Comparison of ENCODE assay signal across 23 mouse cellular contexts in the genomic region with DNA sequence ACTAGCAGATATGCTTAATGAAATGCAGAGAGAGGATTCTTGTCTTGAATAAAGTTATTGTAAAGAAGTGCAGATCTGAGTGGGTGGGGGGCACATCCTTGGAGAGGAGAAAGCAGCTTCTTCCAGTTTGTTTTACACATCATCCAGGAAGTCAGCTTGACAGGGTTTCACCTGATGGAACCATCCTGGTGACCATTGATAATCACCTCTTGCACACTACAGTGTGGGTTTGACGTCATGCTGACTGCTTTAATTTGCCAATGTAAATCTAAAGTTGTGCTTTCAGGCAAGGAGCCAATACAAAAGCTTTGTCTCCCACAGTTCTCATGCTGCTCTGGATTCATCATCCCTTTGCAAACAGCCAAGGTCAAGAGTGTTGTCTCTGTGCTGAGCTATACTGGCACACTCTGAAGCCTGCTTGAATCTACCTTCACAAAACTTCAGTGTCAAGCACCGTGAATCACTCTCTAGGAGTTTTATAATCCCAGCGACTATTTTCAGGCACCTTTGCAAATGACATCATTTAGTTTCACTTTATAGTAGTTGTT.
A peak's percentile ranks its signal among the peaks of the same experiment; 100 is the strongest.
DNase-seq lines count a peak whose midpoint lies in the region; ATAC-seq and TF ChIP-seq lines count a peak whose summit lies in the region.
"Had no signal": no experiment of that assay in that cellular context is flagged by ENCODE, and none has a peak within 500 bp of the region (broad histone marks: within the 10 kb centered on the region; RNA-seq: fewer than 3 reads in every experiment).

No protein-coding gene starts in this region.

- intact Hi-C loops in heart, postnatal 25 days (cut with DNase I), result no loop called here

- TF ChIP-seq CTCF in heart, postnatal 0 days (IDR thresholded peaks at IDR 0.05; ENCODE audit: low read depth), result no peak

- no peak overlapping the region for H3K27ac ChIP-seq in forebrain, embryonic 14.5 days (ENCODE audit: low read depth, low read length)
- H3K27ac ChIP-seq in forebrain, embryonic 12.5 days, result no peak overlapping the region
- H3K27ac ChIP-seq in heart, embryonic 14.5 days (replicated peaks in 1 of 2; ENCODE audit: control insufficient read depth in 1 of 2, insufficient read depth in 1 of 2, low read depth in 2 of 2, low read length in 2 of 2), result no peak overlapping the region
- no peak overlapping the region for H3K27ac ChIP-seq in heart, postnatal 0 days (ENCODE audit: low read depth)
- no peak overlapping the region for H3K27ac ChIP-seq in heart, embryonic 11.5 days (ENCODE audit: low read depth, low read length)
- H3K27ac ChIP-seq in neural tube, embryonic 14.5 days (ENCODE audit: low read depth, low read length), result no peak overlapping the region
- H3K27ac ChIP-seq: forebrain, embryonic 10.5 days; forebrain, embryonic 15.5 days; heart, embryonic 10.5 days; hindbrain, embryonic 10.5 days; hindbrain, embryonic 14.5 days had no signal

- 61% methylated on average over 3 of the region's 3 CpGs for WGBS in forebrain, embryonic 14.5 days
- WGBS in forebrain, embryonic 12.5 days, result 58% methylated on average over 3 of the region's 3 CpGs
- WGBS in heart, embryonic 14.5 days, result 45% methylated on average over 3 of the region's 3 CpGs
- WGBS in heart, postnatal 0 days, result 43% methylated on average over 3 of the region's 3 CpGs
- 64% methylated on average over 3 of the region's 3 CpGs for WGBS in heart, embryonic 11.5 days (ENCODE audit: insufficient replicate concordance)
- WGBS in neural tube, embryonic 14.5 days, result 61% methylated on average over 3 of the region's 3 CpGs

- H3K4me1 ChIP-seq in forebrain, embryonic 14.5 days (ENCODE audit: control insufficient read depth, insufficient read depth, low read length), result no peaks in the 10 kb centered on the region
- no peaks in the 10 kb centered on the region for H3K4me1 ChIP-seq in forebrain, embryonic 12.5 days
- no peaks in the 10 kb centered on the region for H3K4me1 ChIP-seq in heart, embryonic 14.5 days (ENCODE audit: control insufficient read depth in 2 of 2, insufficient read depth in 2 of 2, low read length in 2 of 2)
- no peaks in the 10 kb centered on the region for H3K4me1 ChIP-seq in heart, postnatal 0 days (ENCODE audit: control insufficient read depth, insufficient read depth)
- no peaks in the 10 kb centered on the region for H3K4me1 ChIP-seq in heart, embryonic 11.5 days (ENCODE audit: control insufficient read depth, insufficient read depth, low read length)
- no peaks in the 10 kb centered on the region for H3K4me1 ChIP-seq in neural tube, embryonic 14.5 days (ENCODE audit: control insufficient read depth, insufficient read depth, low read length)
- H3K4me1 ChIP-seq: forebrain, embryonic 10.5 days; forebrain, embryonic 15.5 days; heart, embryonic 10.5 days; hindbrain, embryonic 10.5 days had no signal

- no peak overlapping the region for H3K9ac ChIP-seq in forebrain, embryonic 14.5 days (ENCODE audit: low read length)
- H3K9ac ChIP-seq in forebrain, embryonic 12.5 days, result no peak overlapping the region
- H3K9ac ChIP-seq in heart, embryonic 14.5 days (ENCODE audit: low read length), result no peak overlapping the region
- H3K9ac ChIP-seq in heart, postnatal 0 days (replicated peaks; ENCODE audit: low read depth, low read length), result no peak overlapping the region
- H3K9ac ChIP-seq in heart, embryonic 11.5 days (ENCODE audit: low read depth, low read length), result no peak overlapping the region
- H3K9ac ChIP-seq in neural tube, embryonic 14.5 days (replicated peaks; ENCODE audit: low read depth, low read length), result no peak overlapping the region
- H3K9ac ChIP-seq: forebrain, embryonic 15.5 days; hindbrain, embryonic 14.5 days had no signal

- no peaks in the 10 kb centered on the region for H3K36me3 ChIP-seq in forebrain, embryonic 14.5 days (ENCODE audit: control insufficient read depth, insufficient read depth, low read length)
- no peaks in the 10 kb centered on the region for H3K36me3 ChIP-seq in forebrain, embryonic 12.5 days (replicated peaks)
- H3K36me3 ChIP-seq in heart, embryonic 14.5 days (ENCODE audit: control insufficient read depth, insufficient read depth, low read length), result no peaks in the 10 kb centered on the region
- H3K36me3 ChIP-seq in heart, postnatal 0 days (replicated peaks; ENCODE audit: control insufficient read depth, insufficient read depth, low read length), result no peaks in the 10 kb centered on the region
- H3K36me3 ChIP-seq in heart, embryonic 11.5 days (ENCODE audit: control insufficient read depth, insufficient read depth, low read length), result no peaks in the 10 kb centered on the region
- H3K36me3 ChIP-seq in neural tube, embryonic 14.5 days (ENCODE audit: control insufficient read depth, insufficient read depth, low read length), result no peaks in the 10 kb centered on the region
- H3K36me3 ChIP-seq: forebrain, embryonic 10.5 days; forebrain, embryonic 15.5 days; heart, embryonic 10.5 days; hindbrain, embryonic 10.5 days had no signal

- no peak for ATAC-seq in forebrain, embryonic 14.5 days
- ATAC-seq in forebrain, embryonic 12.5 days (ENCODE audit: low FRiP score), result no peak
- ATAC-seq in heart, embryonic 14.5 days (ENCODE audit: insufficient number of reproducible peaks, insufficient read depth, low FRiP score, low read depth), result peak; percentile 71
- ATAC-seq in heart, postnatal 0 days (ENCODE audit: insufficient read depth, low read depth), result peak; percentile 30; the same call in 1 of the 2 replicates
- no peak for ATAC-seq in heart, embryonic 11.5 days (replicated peaks; ENCODE audit: insufficient number of reproducible peaks, low FRiP score, low TSS enrichment)
- peak; percentile 24; the same call in 1 of the 2 replicates for ATAC-seq in neural tube, embryonic 14.5 days (ENCODE audit: low read depth)
- ATAC-seq: activated CD4-positive, CD25-positive, alpha-beta regulatory T cell, adult 4 months; forebrain, embryonic 15.5 days; intestine, postnatal 0 days had no signal

- no peaks in the 10 kb centered on the region for H3K27me3 ChIP-seq in forebrain, embryonic 14.5 days (replicated peaks; ENCODE audit: control insufficient read depth, insufficient read depth, low read length)
- H3K27me3 ChIP-seq in forebrain, embryonic 12.5 days, result no peaks in the 10 kb centered on the region
- no peaks in the 10 kb centered on the region for H3K27me3 ChIP-seq in heart, embryonic 14.5 days (ENCODE audit: control insufficient read depth, insufficient read depth, low read length)
- H3K27me3 ChIP-seq in heart, postnatal 0 days (ENCODE audit: control insufficient read depth, insufficient read depth, low read length), result no peaks in the 10 kb centered on the region
- no peaks in the 10 kb centered on the region for H3K27me3 ChIP-seq in heart, embryonic 11.5 days (ENCODE audit: control insufficient read depth, insufficient read depth, low read length)
- H3K27me3 ChIP-seq in neural tube, embryonic 14.5 days (ENCODE audit: control insufficient read depth, insufficient read depth, low read length), result no peaks in the 10 kb centered on the region
- H3K27me3 ChIP-seq: forebrain, embryonic 15.5 days had no signal

- H3K4me3 ChIP-seq in forebrain, embryonic 14.5 days (ENCODE audit: low read depth, low read length), result no peak overlapping the region
- H3K4me3 ChIP-seq in forebrain, embryonic 12.5 days (replicated peaks), result no peak overlapping the region
- H3K4me3 ChIP-seq in heart, embryonic 14.5 days (ENCODE audit: control insufficient read depth in 1 of 2, insufficient read depth in 1 of 2, low read depth in 1 of 2, low read length in 2 of 2), result no peak overlapping the region
- H3K4me3 ChIP-seq in heart, postnatal 0 days (ENCODE audit: low read depth, low read length), result no peak overlapping the region
- H3K4me3 ChIP-seq in heart, embryonic 11.5 days (ENCODE audit: low read depth, low read length), result no peak overlapping the region
- H3K4me3 ChIP-seq in neural tube, embryonic 14.5 days (ENCODE audit: low read depth, low read length), result no peak overlapping the region
- H3K4me3 ChIP-seq: forebrain, embryonic 10.5 days; forebrain, embryonic 15.5 days; heart, embryonic 10.5 days; hindbrain, embryonic 10.5 days had no signal

- no peaks in the 10 kb centered on the region for H3K9me3 ChIP-seq in forebrain, embryonic 14.5 days (replicated peaks; ENCODE audit: control insufficient read depth, low read length)
- H3K9me3 ChIP-seq in forebrain, embryonic 12.5 days, result no peaks in the 10 kb centered on the region
- H3K9me3 ChIP-seq in heart, embryonic 14.5 days (ENCODE audit: control insufficient read depth, low read length), result no peaks in the 10 kb centered on the region
- no peaks in the 10 kb centered on the region for H3K9me3 ChIP-seq in heart, postnatal 0 days (replicated peaks; ENCODE audit: control insufficient read depth, low read length)
- H3K9me3 ChIP-seq in heart, embryonic 11.5 days (replicated peaks; ENCODE audit: control insufficient read depth, low read length), result no peaks in the 10 kb centered on the region
- no peaks in the 10 kb centered on the region for H3K9me3 ChIP-seq in neural tube, embryonic 14.5 days (ENCODE audit: control insufficient read depth, low read length)
- H3K9me3 ChIP-seq: forebrain, embryonic 10.5 days; forebrain, embryonic 15.5 days; heart, embryonic 10.5 days; hindbrain, embryonic 10.5 days had no signal

- no peak overlapping the region for H3K4me2 ChIP-seq in forebrain, embryonic 14.5 days (ENCODE audit: low read length)
- H3K4me2 ChIP-seq in forebrain, embryonic 12.5 days, result no peak overlapping the region
- H3K4me2 ChIP-seq in heart, embryonic 14.5 days (ENCODE audit: low read length), result no peak overlapping the region
- no peak overlapping the region for H3K4me2 ChIP-seq in heart, postnatal 0 days (ENCODE audit: low read depth, low read length)
- no peak overlapping the region for H3K4me2 ChIP-seq in heart, embryonic 11.5 days
- H3K4me2 ChIP-seq in neural tube, embryonic 14.5 days (ENCODE audit: low read depth, low read length), result no peak overlapping the region
- H3K4me2 ChIP-seq: forebrain, embryonic 15.5 days; hindbrain, embryonic 14.5 days had no signal

- TF ChIP-seq EP300 in heart, postnatal 0 days (IDR thresholded peaks at IDR 0.05; ENCODE audit: low read depth), result no peak

- peak; percentile 1 for DNase-seq in forebrain, embryonic 14.5 days (ENCODE audit: low spot score)
- DNase-seq in heart, postnatal 25 days (ENCODE audit: low spot score), result no peak
- DNase-seq in heart, postnatal 0 days (ENCODE audit: low spot score), result peak; percentile 15
- no peak for DNase-seq in neural tube, embryonic 10.5 days (ENCODE audit: extremely low spot score, low spot score)
- DNase-seq: adrenal gland, adult 8-10 months; adrenal gland, postnatal 25 days; cerebellum, adult 18-20 months; cerebellum, adult 9-10 months; cerebellum, postnatal 14 days; gastrocnemius, postnatal 25 days; heart, postnatal 36 days; kidney, adult 2 months had no signal

Comparison
In these comparisons a context has a peak if more than half of its experiments do, and no peak if none do; other contexts are left out.
1. ATAC-seq: peak in heart, embryonic 14.5 days (single experiment), heart, postnatal 0 days (single experiment) and neural tube, embryonic 14.5 days (single experiment); none in forebrain, embryonic 14.5 days (single experiment), forebrain, embryonic 12.5 days (single experiment) and heart, embryonic 11.5 days (single experiment).
2. DNase-seq: peak in forebrain, embryonic 14.5 days (single experiment) and heart, postnatal 0 days (single experiment); none in heart, postnatal 25 days (single experiment) and neural tube, embryonic 10.5 days (single experiment).